Mouse (Mus musculus) bone marrow, adult 2 months (tissue): ENCODE data around the gene Olfr869. TPM values are rescaled to one million over a fixed set of nuclear protein-coding genes. Genes with fewer than 3 reads are reported as not detected.

Source experiments
- H3K27ac ChIP-seq: fragments of 200-500 bp; 2 replicates; pipeline ENCODE4 v1.5.1; 2012; ENCODE audit warnings: low read depth, mild to moderate bottlenecking, control low read depth, inconsistent platforms, low read length; ENCODE audit not compliant: control insufficient read depth, poor library complexity, insufficient read depth
- H3K4me1 ChIP-seq: fragments of 200-500 bp; 2 replicates; pipeline ENCODE4 v1.6.1; 2011; ENCODE audit warnings: low read length; ENCODE audit not compliant: control insufficient read depth, insufficient read depth
- H3K4me3 ChIP-seq: fragments of 200-500 bp; replicated peaks from 2 replicates; pipeline ENCODE3; 2011; ENCODE audit warnings: mild to moderate bottlenecking, low read depth, low read length, control low read depth; ENCODE audit not compliant: control insufficient read depth
- CTCF ChIP-seq: fragments of 200-500 bp; IDR thresholded peaks from 2 replicates; pipeline ENCODE4 v1.5.1; 2011; ENCODE audit warnings: low read length, control low read depth; ENCODE audit not compliant: control insufficient read depth, insufficient read depth
- POLR2A ChIP-seq: fragments of 200-500 bp; IDR thresholded peaks from 2 replicates; pipeline ENCODE4 v1.6.1; 2011; ENCODE audit warnings: low read depth, mild to moderate bottlenecking, control low read depth, low read length, borderline replicate concordance; ENCODE audit not compliant: control insufficient read depth
- WGBS: fragments of 180-500 bp; shearing (Covaris S2); methylation state at CpG from one replicate; pipeline ENCODE4 v1.1.7; 2018; 5-methylcytosine and 5-hydroxymethylcytosine counted together
- polyA plus RNA-seq: library from polyadenylated mRNA; stranded (reverse); fragments of >200 nt; gene quantifications from 2 replicates; pipeline ENCODE4 v1.2.4, GENCODE M21; 2011; ENCODE audit warnings: low replicate concordance; ENCODE audit not compliant: missing spikeins, insufficient read depth, insufficient read length

The Olfr869 gene
- not detected in 2 replicates for polyA plus RNA-seq

- no peak for TF ChIP-seq POLR2A
- TF ChIP-seq CTCF, result no peak
- WGBS, result 62% methylated on average over 2 of the region's 2 CpGs
- no peaks in the 10 kb centered on the region for H3K4me1 ChIP-seq
- H3K27ac ChIP-seq, result no peak within 1 kb of the TSS
- H3K4me3 ChIP-seq, result no peak within 1 kb of the TSS
Measured at GRCm38 (mm10) chr9:20128709-20129108, at the start of gene Olfr869. Gene Olfr869, plus strand, starts transcription at chr9:20129009.

DNA sequence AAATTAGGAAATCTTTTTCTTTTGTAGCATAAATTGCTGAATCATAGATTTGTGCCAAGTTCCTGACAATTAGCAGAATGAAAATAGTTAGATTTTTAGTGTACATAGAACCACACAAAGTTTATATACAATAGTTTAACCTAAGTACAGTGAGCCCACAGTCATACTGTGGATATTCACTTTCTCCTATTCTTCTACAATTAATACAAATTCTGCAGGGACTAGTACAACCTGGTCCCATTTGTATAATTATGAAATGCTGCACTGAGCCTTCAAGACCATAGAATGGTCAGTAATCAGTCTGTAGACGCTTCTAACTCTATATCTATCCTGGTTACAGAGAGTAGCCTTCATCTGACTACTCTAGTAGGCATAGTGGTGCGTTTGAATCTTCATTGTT lies 30.5 kb upstream of the Olfr869 start, which contains the start of gene Olfr868:
Gene Olfr868 (plus strand): TSS at position 301 of the 400 bp plus-strand sequence.
- no peak within 1 kb of the TSS for H3K4me3 ChIP-seq
- H3K4me1 ChIP-seq, result no peaks in the 10 kb centered on the region
- WGBS, result 28% methylated on average over 2 of the region's 2 CpGs
- TF ChIP-seq CTCF (no peak), POLR2A (no peak)
- no peak within 1 kb of the TSS for H3K27ac ChIP-seq

GRCm38 (mm10) chr9:20149706-20150105 lies 20.9 kb downstream of the Olfr869 start:
- H3K4me3 ChIP-seq, result no peak overlapping the region
- no peaks in the 10 kb centered on the region for H3K4me1 ChIP-seq
- 79% methylated on average over 3 of the region's 3 CpGs for WGBS
- no peak overlapping the region for H3K27ac ChIP-seq
- no peak for TF ChIP-seq CTCF

- no peak within 1 kb of the TSS for H3K4me3 ChIP-seq
- TF ChIP-seq CTCF (no peak), POLR2A (no peak)
- no peaks in the 10 kb centered on the region for H3K4me1 ChIP-seq
- WGBS, result 79% methylated on average over 2 of the region's 2 CpGs
- H3K27ac ChIP-seq, result no peak within 1 kb of the TSS
Measured at GRCm38 (mm10) chr9:20173957-20174356, 45.1 kb downstream of the Olfr869 start, which contains the start of gene Olfr870. Gene Olfr870, minus strand, starts transcription at chr9:20174057.

DNA sequence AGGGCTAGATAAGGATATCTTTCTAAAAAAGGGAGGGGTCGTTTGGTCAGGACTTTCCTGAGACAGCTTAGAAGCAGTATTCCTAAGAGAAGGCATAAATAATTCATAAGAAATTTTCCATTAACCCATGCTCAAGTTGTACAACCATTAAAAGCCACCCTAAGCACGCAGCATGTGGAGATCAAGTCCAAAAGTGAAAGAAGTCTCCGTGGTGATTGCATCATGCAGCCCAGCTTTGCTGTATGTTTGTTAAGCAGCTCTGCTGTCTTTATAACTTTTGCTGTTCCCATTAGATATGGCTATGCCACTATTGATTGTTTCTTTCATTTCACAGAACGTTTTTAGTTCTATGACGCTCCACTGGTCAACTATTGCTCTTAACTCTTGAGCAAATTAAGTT lies 50.7 kb downstream of the Olfr869 start:
- WGBS, result 55% methylated on average over 5 of the region's 5 CpGs
- H3K27ac ChIP-seq, result no peak overlapping the region
- H3K4me1 ChIP-seq, result no peaks in the 10 kb centered on the region
- no peak overlapping the region for H3K4me3 ChIP-seq
- TF ChIP-seq CTCF (no peak), POLR2A (no peak)

Other genes with a start within 250 kb of the Olfr869 start
- gene Olfr862, start 241.0 kb upstream of the Olfr869 start, polyA plus RNA-seq, result not detected in 2 replicates
- gene Olfr77, start 212.1 kb upstream of the Olfr869 start, polyA plus RNA-seq, result 0.62 TPM in 1 of 2 replicates, not detected in the other
- not detected in 2 replicates for gene Olfr866, start 101.0 kb upstream of the Olfr869 start, polyA plus RNA-seq
- not detected in 2 replicates for gene Olfr867, start 71.4 kb upstream of the Olfr869 start, polyA plus RNA-seq
- gene Olfr868, start 30.4 kb upstream of the Olfr869 start, polyA plus RNA-seq, result not detected in 2 replicates
- gene Olfr870, start 45.0 kb downstream of the Olfr869 start, polyA plus RNA-seq, result 0.23 TPM in 1 of 2 replicates, not detected in the other
- not detected in 2 replicates for gene Olfr871, start 83.2 kb downstream of the Olfr869 start, polyA plus RNA-seq
- gene Olfr872, start 108.1 kb downstream of the Olfr869 start, polyA plus RNA-seq, result not detected in 2 replicates
- not detected in 2 replicates for gene Olfr39, start 153.3 kb downstream of the Olfr869 start, polyA plus RNA-seq
- gene Olfr873, start 169.5 kb downstream of the Olfr869 start, polyA plus RNA-seq, result 0.93 and 1.5 TPM in 2 replicates
- 0.56 TPM in 1 of 2 replicates, not detected in the other for gene Olfr18, start 207.1 kb downstream of the Olfr869 start, polyA plus RNA-seq